Mouse (Mus musculus) E14TG2a.4 (cell line): Measurements from ENCODE around the gene Hsd17b7.

Source experiments
- CTCF ChIP-seq: conservative IDR thresholded peaks from 2 replicates; pipeline ENCODE4 v1.5.1; 2014; ENCODE audit warnings: low read length
- POU5F1 ChIP-seq: IDR thresholded peaks from 2 replicates; pipeline ENCODE4 v1.6.1; 2014; ENCODE audit warnings: low read length, borderline replicate concordance

DNA sequence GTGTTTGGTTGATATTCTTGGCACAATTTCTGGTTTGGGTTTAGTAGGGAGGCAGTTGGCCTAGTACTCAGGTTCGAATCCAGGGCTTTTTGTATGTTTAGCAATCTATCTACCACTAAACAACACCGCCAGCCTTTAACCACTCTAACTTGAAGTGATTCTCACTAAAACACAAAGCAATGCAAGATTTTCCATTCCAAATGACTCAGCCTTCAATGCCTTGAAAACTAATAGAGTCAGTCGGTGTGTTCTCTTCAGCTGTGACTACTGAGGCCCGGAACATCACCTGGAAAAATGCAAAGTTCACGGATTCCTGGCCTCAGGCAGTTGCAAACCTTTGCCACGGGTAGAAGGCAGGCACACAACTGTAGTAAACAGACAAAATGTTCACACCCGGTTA lies 37.3 kb downstream of the Hsd17b7 start:
- TF ChIP-seq CTCF (no peak), POU5F1 (no peak)
